Mouse (Mus musculus) heart, postnatal 25 days (tissue): ENCODE results near the gene Wfikkn1. TPM values are rescaled to one million over a fixed set of nuclear protein-coding genes. Genes with fewer than 3 reads are reported as not detected.

Experiments
- DNase-seq: peaks from one replicate; pipeline ENCODE4 v3.0.0; 2022; ENCODE audit warnings: low spot score
- intact Hi-C: fragments of 180-260 bp; cut with DNase I; formaldehyde crosslinking; loops from one replicate; pipeline ENCODE4 v1.15.1; 2025
- total RNA-seq, 2 experiments: library from RNA; stranded (reverse); gene quantifications; 2 replicates each; pipeline ENCODE4 v1.2.3; 2021

The Wfikkn1 gene
- total RNA-seq, 2 experiments from 2014 or later: 0.45 to 0.75 TPM

- intact Hi-C loops: no loop called here
- no peak for DNase-seq
Observed at GRCm38 (mm10) chr17:25888837-25889236, 8.2 kb upstream of the Wfikkn1 start.

DNA sequence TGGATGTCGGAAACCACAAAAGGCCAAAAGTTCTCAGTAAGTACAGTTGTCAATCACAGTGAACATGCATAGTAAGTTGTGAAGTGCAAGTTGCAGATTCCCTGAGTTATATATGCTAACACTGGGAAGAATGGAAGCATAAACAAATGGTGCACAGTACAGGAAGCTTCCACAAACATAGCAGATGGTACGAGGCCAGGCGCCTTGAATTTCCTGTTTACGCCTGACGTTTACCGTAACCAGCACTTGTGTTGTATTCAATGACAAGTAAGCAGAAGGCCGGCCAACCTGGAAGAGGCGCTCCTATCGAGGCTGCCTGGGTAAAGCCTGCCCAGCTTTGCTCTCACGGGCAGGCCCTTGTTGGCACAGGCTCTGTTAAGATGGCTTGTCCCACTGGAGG is 6.8 kb upstream of the Wfikkn1 start:
- intact Hi-C loops: no loop called here
- DNase-seq: no peak

GRCm38 (mm10) chr17:25886806-25887205 is 6.1 kb upstream of the Wfikkn1 start:
- DNase-seq: no peak
- intact Hi-C loops: no loop called here

DNA sequence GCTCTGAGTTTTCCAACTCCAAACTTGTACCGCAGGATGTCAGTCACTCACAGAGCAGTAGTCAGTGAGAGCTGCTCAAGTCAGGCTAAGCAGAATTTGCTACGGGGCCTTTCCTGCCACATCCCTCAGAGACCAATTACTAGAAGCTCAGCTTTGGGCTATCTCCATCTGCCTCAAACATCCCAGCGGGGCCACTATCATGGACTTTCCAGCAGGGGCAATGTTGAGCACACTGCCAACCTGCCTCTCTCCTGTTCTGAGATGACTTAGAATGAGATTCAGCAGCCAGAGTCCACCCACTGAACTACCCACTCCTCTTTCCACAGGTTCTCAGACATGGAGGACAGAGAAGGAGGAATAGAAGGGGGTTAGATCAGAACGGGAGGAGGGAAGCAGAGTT is 5.0 kb upstream of the Wfikkn1 start:
- intact Hi-C loops: no loop called here
- no peak for DNase-seq

DNA sequence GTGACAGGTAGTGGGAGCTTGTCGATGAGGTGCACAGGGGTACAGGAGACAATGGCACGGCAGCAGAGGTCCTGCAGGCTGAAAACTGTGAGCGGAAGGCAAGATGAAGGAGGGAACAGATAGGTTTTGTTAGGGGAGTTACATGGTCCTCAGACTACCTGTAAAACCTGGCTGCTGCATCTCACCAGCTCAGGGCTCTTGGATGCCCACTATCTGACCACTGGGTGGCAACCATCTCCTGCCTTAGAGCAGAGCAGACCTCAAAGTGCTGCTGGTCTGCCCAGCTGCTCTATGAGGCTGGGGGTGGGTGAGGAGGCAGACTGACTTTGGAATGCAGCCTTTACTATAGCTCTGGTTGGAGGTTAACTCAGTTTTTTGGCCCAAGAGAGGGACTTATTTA is 3.2 kb upstream of the Wfikkn1 start:
- intact Hi-C loops: no loop called here
- no peak for DNase-seq

GRCm38 (mm10) chr17:25883268-25883667 is 2.6 kb upstream of the Wfikkn1 start:
- no peak for DNase-seq
- intact Hi-C loops: no loop called here

DNA sequence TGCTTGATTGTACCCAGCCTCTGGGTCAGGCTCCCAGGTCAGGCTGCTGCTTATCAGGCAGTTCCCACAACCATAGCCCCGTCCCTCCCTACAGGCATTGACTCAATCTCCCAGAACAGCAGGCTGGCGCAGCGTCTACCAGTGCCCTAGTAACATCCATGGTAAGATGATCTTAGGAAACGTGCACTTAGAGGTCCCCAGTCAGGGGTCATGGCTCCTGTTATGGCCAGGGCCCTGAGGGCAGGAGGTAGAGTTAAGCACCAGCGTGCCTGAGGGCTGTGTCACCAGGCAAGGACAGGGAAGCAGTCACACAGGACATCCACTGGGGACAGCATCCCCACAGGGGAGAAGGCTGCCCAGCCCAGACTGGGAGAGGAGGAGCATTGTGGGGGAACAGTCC is 1.6 kb upstream of the Wfikkn1 start:
- intact Hi-C loops: no loop called here
- DNase-seq: no peak

- intact Hi-C loops: no loop called here
- no peak for DNase-seq
Observed at GRCm38 (mm10) chr17:25881691-25882090, 1.0 kb upstream of the Wfikkn1 start.

- no peak for DNase-seq
- intact Hi-C loops: no loop called here
Observed at GRCm38 (mm10) chr17:25880913-25881641, 419 bp upstream of the Wfikkn1 start.

DNA sequence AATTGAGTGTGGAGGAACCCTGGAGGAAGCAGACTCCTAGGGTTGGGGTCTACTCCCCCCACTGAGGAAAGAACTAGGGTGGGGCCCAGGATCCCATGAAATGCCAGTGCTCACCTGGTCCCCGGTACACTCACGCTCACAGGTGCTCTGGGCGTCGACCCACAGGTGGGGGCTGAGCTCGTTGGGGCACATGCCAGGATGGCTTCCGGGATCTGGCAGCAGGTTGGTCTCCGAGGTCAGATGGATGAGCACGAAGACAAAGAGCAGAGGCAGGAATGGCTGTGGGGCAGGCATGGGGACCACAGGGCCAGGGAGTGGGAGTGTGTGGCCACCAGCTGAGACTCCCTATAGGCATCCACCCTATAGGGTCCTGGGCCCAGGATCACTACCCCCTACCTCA is 908 bp downstream of the Wfikkn1 start:
- intact Hi-C loops: no loop called here
- no peak for DNase-seq

DNA sequence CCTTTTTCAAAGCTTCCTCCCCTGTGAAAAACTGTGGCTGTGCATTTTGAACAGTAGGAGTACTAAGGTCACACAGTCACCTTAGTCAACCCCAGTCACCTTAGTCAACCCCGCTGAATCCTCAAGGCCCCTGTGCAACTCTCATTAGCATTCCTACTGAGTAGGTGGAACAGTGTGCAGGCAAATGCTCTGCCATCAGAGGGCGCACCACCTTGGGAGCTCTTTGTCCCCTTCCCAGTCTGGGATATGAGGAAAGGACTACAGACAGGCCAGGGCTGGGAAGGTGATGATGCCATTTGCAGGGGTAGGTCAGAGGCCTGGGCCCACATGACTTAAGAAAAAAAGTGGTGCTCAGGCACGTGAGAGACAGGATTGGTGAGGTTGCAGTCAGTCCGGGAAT is 1.4 kb downstream of the Wfikkn1 start:
- DNase-seq: no peak
- intact Hi-C loops: no loop called here

GRCm38 (mm10) chr17:25878611-25879180 is 2.0 kb downstream of the Wfikkn1 start:
- intact Hi-C loops: no loop called here
- no peak for DNase-seq

DNA sequence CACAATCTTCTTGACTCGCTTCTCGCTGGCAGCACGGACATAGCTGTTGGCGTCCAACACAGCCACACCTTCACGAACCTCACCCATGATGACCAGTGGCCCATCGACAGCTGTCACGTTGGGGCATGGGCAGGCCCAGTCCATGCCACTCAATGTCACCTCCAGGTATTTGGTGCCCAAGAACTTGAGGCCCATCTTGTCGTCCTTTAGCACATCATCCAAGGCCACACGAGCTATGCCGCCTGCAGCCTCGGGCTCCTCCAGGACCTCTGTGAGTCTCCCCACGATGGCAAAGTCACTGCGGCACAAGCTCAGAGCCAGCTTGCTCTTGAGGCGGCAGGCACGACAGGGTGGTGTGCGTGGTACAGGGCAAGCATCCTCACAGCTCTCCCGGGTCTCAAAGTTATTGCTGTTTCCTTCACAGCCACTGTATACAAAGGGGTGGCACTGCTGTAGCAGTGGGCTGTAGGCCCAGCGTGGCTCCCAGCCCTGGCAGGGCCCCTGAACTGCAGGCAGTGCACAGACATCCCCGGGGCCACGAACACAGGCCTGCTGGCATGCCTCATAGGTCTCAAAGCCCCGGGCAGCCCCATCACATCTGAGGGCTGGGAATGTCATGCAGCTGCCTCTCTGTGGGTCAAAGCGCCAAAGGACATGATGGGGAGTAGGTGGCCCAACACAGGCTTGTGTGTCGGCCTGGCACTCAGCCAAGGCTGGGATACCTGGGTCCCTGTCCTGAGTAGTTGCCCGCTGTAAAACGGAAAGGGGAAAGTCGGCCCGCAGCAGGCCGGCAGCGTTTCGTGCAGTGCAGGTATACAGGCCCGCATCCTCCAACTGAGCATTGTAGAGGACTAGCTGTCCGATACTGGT is 2.7 kb downstream of the Wfikkn1 start:
- intact Hi-C loops: no loop called here
- DNase-seq: no peak

DNA sequence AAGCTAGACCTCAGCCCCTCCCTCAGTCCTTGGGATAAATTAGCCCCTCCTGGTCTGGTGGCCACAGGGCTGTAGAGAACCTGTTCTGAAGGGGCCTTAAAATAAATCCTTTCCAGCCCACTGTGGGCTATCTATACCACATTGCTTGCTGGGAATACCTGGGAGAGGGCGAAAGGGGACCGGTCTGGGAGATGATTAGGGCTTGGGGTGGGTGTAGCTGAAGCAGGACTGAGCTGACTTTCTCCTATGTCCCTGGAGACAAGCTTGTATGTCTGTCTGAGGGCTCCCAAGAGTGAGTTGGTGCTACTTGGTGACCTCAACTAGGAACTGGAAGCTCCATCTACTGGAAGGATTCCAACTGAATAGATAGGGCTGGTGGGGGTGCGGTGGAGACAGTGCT is 3.6 kb downstream of the Wfikkn1 start:
- DNase-seq: no peak
- intact Hi-C loops: no loop called here

- intact Hi-C loops: no loop called here
- no peak for DNase-seq
Observed at GRCm38 (mm10) chr17:25876347-25876915, 4.2 kb downstream of the Wfikkn1 start.

- DNase-seq: peak; percentile 78
- intact Hi-C loops: no loop called here
Observed at GRCm38 (mm10) chr17:25875171-25876136, 5.2 kb downstream of the Wfikkn1 start.

GRCm38 (mm10) chr17:25874721-25875170 is 5.9 kb downstream of the Wfikkn1 start, which contains the start of gene Mettl26:
TSS of gene Mettl26 (plus strand) at chr17:25875074.
- intact Hi-C loops: no loop called here
- DNase-seq: peak; percentile 80

DNA sequence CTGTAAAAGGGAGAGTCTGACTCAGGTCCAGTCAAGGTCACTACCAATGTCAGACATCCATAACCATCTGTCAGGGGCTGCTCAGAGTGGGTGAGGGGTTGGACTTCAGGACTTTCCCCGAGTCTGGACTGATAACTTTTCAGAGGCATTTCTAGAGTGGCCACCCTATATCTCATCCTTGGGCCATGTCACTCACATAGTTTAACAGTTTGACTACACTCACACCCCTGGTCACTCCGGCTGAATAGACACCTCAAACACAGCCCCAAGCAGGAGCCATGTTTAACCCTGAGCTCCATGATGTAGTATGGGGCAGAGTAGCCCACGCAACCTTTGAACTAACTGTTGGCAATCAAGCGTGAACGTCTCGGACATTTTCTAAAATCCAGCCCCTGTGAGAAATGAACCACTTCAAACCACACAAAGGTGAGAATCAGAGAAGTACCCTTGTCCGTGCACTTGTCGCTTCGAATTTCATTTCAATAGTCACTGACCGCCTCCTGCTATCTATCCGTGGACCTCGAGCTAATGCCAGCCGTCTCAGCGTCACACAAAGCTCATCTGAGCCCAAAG is 6.4 kb downstream of the Wfikkn1 start:
- intact Hi-C loops: no loop called here
- DNase-seq: no peak
